Mouse (Mus musculus) megakaryocyte, embryonic 14.5 days (primary cell): ENCODE measurements around the gene Vmn2r54. TPM values are rescaled to one million over a fixed set of nuclear protein-coding genes. Genes with fewer than 3 reads are reported as not detected.
"Not testable (repeated sequence)": the region's sequence is repeated elsewhere in the genome, so short reads cannot be mapped to it uniquely, and the experiment has no call there.

Experiments
- H3K27me3 ChIP-seq: replicated peaks from 2 replicates; pipeline ENCODE3; 2012; ENCODE audit warnings: inconsistent platforms
- H3K36me3 ChIP-seq: replicated peaks from 2 replicates; pipeline ENCODE3; 2012; ENCODE audit warnings: low read length, inconsistent platforms, mixed read lengths
- H3K4me1 ChIP-seq: 2 replicates; pipeline ENCODE4 v1.6.1; 2012; ENCODE audit warnings: inconsistent platforms
- H3K4me3 ChIP-seq: replicated peaks from 2 replicates; pipeline ENCODE3; 2012; ENCODE audit warnings: moderate library complexity, mild to moderate bottlenecking, inconsistent platforms
- H3K9me3 ChIP-seq: 2 replicates; pipeline ENCODE4 v1.6.1; 2012; ENCODE audit warnings: inconsistent platforms
- FLI1 ChIP-seq: IDR thresholded peaks from 2 replicates; pipeline ENCODE4 v1.6.1; 2012; ENCODE audit warnings: low read length, inconsistent platforms, mixed read lengths
- polyA plus RNA-seq: library from polyadenylated mRNA; stranded (reverse); fragments of >175 nt; gene quantifications from 2 replicates; pipeline ENCODE4 v1.2.3, GENCODE M21; 2012; ENCODE audit warnings: low replicate concordance; ENCODE audit not compliant: insufficient read depth

Gene Vmn2r54
- not detected in 2 replicates for polyA plus RNA-seq

- H3K9me3 ChIP-seq, H3K4me3 ChIP-seq, H3K36me3 ChIP-seq, H3K27me3 ChIP-seq, H3K4me1 ChIP-seq: not testable (repeated sequence)
Measured at GRCm38 (mm10) chr7:12640219-12640618, at the start of gene Vmn2r54. TSS of gene Vmn2r54 (minus strand) at chr7:12640319.

- not testable (repeated sequence) for H3K4me1 ChIP-seq, H3K4me3 ChIP-seq, H3K36me3 ChIP-seq, H3K27me3 ChIP-seq, H3K9me3 ChIP-seq
Measured at GRCm38 (mm10) chr7:12684903-12685302, 44.8 kb upstream of the Vmn2r54 start, which contains the start of gene Vmn2r55. TSS of gene Vmn2r55 (minus strand) at chr7:12685003.

GRCm38 (mm10) chr7:12608688-12609087 lies 31.4 kb downstream of the Vmn2r54 start, which contains the start of gene Vmn2r53:
TSS of gene Vmn2r53 (minus strand) at chr7:12608788.
- no peaks in the 10 kb centered on the region for H3K27me3 ChIP-seq
- TF ChIP-seq FLI1, result no peak

More at GRCm38 (mm10) chr7:12608688-12609087, 31.4 kb downstream of the Vmn2r54 start, which contains the start of gene Vmn2r53:
- no peaks in the 10 kb centered on the region for H3K36me3 ChIP-seq
- no peaks in the 10 kb centered on the region; the same call in 1 of the 2 replicates for H3K9me3 ChIP-seq
- H3K4me3 ChIP-seq, result no peak within 1 kb of the TSS
- H3K4me1 ChIP-seq, result no peaks in the 10 kb centered on the region

Other genes with a start within 250 kb of the Vmn2r54 start
- gene Zfp551, start 217.6 kb downstream of the Vmn2r54 start, polyA plus RNA-seq, result not detected in 2 replicates
- gene Zfp606, start 162.0 kb downstream of the Vmn2r54 start, polyA plus RNA-seq, result 1.1 and 1.3 TPM in 2 replicates
- not detected in 2 replicates for gene 2900092C05Rik, start 127.8 kb downstream of the Vmn2r54 start, polyA plus RNA-seq
- 0.10 TPM in 1 of 2 replicates, not detected in the other for gene Vmn2r53, start 31.5 kb downstream of the Vmn2r54 start, polyA plus RNA-seq
- gene Vmn2r55, start 44.7 kb upstream of the Vmn2r54 start, polyA plus RNA-seq, result not detected in 2 replicates
- not detected in 2 replicates for gene Vmn2r56, start 94.7 kb upstream of the Vmn2r54 start, polyA plus RNA-seq
- not detected in 2 replicates for gene Zscan18, start 163.3 kb upstream of the Vmn2r54 start, polyA plus RNA-seq
- not detected in 2 replicates for gene Zfp329, start 178.5 kb upstream of the Vmn2r54 start, polyA plus RNA-seq
- gene Zfp110, start 194.4 kb upstream of the Vmn2r54 start, polyA plus RNA-seq, result 0.65 TPM in 1 of 2 replicates, not detected in the other
- 0.25 TPM in 1 of 2 replicates, not detected in the other for gene Zfp128, start 240.9 kb upstream of the Vmn2r54 start, polyA plus RNA-seq